Mouse (Mus musculus): ENCODE measurements at regions not wholly inside any gene's neighbourhood (a gene's known extent, or its start where the extent isn't known, plus 50 kb on each side); places are given as distances from the start of the nearest gene placed in this dataset.

DNA sequence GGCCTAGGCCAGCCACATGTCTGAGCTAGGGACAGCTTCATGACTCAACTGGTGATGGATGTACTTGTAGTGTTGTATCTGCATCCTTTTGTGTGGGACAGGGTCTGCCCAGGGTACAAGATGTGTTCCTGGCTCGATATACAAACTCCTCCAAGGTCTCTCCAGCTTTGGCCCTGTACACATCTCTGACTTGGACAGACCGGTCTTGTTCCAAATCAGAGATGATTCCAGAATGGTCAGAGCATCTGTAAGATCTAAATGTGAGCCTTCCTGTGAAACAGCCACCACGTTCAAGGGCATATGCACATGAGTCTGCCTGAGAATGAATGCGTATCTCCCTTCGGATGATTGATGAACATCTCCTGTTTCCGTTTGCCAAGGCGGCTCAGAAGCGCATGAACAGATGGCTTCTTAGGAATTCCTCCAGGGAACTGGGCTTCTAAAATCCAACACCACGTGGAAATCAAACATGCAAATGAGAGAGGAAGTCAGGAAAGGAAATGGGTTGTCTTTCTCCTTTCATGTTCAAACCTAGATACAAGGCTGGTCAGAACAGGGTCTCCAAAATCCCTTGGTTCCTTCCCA lies 172.7 kb upstream of the Fstl4 start:
- H3K9me3 ChIP-seq (replicated peaks), result no peaks in the 10 kb centered on the region; the same call in 1 of the 2 replicates

DNA sequence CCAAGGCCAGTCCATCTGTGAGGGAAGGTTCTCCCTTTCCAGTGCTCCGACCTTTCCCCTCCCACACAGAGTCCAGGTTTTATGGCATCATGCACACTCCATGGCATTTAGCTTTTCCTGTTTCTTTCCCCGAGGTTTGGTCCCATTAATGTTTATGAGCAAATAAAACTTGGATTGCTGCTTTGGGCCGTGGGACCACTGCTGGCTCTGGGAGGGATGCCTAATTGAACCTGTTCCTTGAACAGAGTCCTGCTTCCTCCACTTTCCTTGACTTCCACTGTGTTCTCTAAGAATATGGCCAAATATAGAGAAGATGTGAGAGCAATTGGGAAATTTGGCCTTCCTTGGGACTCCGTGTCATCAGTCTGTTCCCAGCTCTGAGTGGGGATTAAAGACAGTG lies 170.3 kb upstream of the Fstl4 start:
- Histone ChIP-seq H3K4me3 (no peak overlapping the region), H3K4me1 (no peaks in the 10 kb centered on the region), H3K4me2 (no peak overlapping the region), H3K9ac (no peak overlapping the region), H3K27me3 (replicated peaks) (no peaks in the 10 kb centered on the region), H3K36me3 (no peaks in the 10 kb centered on the region), H3K9me3 (replicated peaks) (no peaks in the 10 kb centered on the region; the same call in 1 of the 2 replicates), H3K27ac (no peak overlapping the region)
- no peak for ATAC-seq
- 59% methylated on average over 4 of the region's 4 CpGs for WGBS (ENCODE audit: insufficient replicate concordance)

More for the DNA sequence above, 172.7 kb upstream of the Fstl4 start:
- 58% methylated on average over 9 of the region's 9 CpGs for WGBS (ENCODE audit: insufficient replicate concordance)
- no peaks in the 10 kb centered on the region for H3K27me3 ChIP-seq (replicated peaks)
- no peak overlapping the region for H3K27ac ChIP-seq
- ATAC-seq, result no peak
- H3K36me3 ChIP-seq, result no peaks in the 10 kb centered on the region
- H3K4me2 ChIP-seq, result no peak overlapping the region
- no peaks in the 10 kb centered on the region for H3K4me1 ChIP-seq
- no peak overlapping the region for H3K4me3 ChIP-seq
- no peak overlapping the region for H3K9ac ChIP-seq

DNA sequence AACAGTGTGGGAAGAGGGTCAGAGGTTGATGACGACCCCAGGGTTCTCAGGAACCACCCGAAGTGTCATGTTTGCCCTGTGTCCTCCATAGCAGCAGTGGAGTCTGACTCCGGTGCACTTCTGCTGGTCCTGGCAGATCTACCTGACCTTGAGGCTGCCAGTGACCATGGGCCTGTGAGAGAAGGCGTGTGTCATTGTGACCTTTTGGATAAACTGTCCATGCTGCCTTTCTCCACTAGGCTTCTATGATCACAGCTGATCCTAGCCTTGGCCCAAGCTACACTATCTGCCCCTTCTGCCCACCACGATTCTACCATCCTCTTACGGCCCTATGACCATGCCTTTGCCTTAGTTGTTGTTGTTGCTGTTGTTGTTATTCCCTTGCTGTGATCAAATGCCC lies 163.2 kb upstream of the Fstl4 start:
- no peak for ATAC-seq
- H3K4me3 ChIP-seq, result no peak overlapping the region
- H3K9me3 ChIP-seq (replicated peaks), result no peaks in the 10 kb centered on the region
- 55% methylated on average over 6 of the region's 6 CpGs for WGBS (ENCODE audit: insufficient replicate concordance)
- H3K4me1 ChIP-seq, result no peaks in the 10 kb centered on the region
- H3K4me2 ChIP-seq, result no peak overlapping the region
- no peak overlapping the region for H3K9ac ChIP-seq
- no peak overlapping the region for H3K27ac ChIP-seq
- H3K27me3 ChIP-seq (replicated peaks), result no peaks in the 10 kb centered on the region
- H3K36me3 ChIP-seq, result no peaks in the 10 kb centered on the region

DNA sequence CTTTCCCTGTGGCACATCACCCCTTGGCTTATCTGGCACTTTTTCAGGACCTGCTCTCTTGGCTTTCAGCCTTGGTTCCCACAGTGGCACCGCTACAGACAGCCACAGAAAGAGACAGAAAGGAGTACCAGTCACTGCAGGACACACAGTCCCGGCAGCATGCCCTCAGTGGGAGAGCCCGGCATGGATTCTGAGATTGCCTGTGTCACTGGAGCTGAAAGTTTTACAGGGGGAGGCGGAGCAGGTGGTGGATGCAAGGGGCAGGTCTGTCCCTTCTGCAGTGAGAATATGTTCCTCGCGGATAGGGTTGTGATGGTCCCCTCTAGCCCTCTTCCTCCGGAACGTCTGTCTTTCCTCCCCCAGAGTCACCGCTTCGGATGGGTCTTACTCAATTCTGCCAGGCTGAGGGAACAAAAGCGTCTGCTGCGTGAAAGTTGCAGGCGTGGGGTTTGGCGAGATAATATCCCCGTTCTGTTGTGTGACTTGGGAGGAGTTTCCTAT lies 162.3 kb upstream of the Fstl4 start:
- no peak for ATAC-seq
- Histone ChIP-seq H3K4me3 (no peak overlapping the region), H3K9me3 (replicated peaks) (no peaks in the 10 kb centered on the region), H3K27ac (no peak overlapping the region), H3K4me1 (no peaks in the 10 kb centered on the region), H3K4me2 (no peak overlapping the region), H3K9ac (no peak overlapping the region), H3K36me3 (no peaks in the 10 kb centered on the region), H3K27me3 (replicated peaks) (no peaks in the 10 kb centered on the region)
- WGBS (ENCODE audit: insufficient replicate concordance), result 64% methylated on average over 15 of the region's 15 CpGs

DNA sequence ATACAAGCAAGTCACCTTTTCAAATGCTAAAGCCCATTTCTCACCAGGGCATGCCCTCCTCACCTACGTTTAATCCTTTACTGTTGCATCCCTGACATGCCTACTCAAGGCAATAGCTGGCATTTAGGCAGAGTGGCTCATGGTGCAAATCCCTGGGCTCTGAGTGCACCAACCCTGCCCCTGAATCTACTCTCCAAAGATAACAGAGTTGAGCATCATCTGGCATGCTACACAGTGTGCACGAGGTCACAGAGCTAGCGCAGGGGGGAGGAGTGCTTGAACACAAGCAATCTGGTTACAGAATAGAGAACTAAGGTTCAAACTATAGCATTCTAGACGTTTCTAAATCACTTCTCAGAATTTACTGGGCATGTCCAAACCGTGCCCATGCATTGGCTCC lies 161.6 kb upstream of the Fstl4 start:
- no peaks in the 10 kb centered on the region for H3K4me1 ChIP-seq
- H3K4me3 ChIP-seq, result no peak overlapping the region
- no peak overlapping the region for H3K4me2 ChIP-seq
- H3K36me3 ChIP-seq, result no peaks in the 10 kb centered on the region
- no peak overlapping the region for H3K27ac ChIP-seq
- 60% methylated on average over 5 of the region's 5 CpGs for WGBS (ENCODE audit: insufficient replicate concordance)
- H3K9me3 ChIP-seq (replicated peaks), result no peaks in the 10 kb centered on the region
- ATAC-seq, result no peak
- H3K9ac ChIP-seq, result no peak overlapping the region
- no peaks in the 10 kb centered on the region for H3K27me3 ChIP-seq (replicated peaks)

DNA sequence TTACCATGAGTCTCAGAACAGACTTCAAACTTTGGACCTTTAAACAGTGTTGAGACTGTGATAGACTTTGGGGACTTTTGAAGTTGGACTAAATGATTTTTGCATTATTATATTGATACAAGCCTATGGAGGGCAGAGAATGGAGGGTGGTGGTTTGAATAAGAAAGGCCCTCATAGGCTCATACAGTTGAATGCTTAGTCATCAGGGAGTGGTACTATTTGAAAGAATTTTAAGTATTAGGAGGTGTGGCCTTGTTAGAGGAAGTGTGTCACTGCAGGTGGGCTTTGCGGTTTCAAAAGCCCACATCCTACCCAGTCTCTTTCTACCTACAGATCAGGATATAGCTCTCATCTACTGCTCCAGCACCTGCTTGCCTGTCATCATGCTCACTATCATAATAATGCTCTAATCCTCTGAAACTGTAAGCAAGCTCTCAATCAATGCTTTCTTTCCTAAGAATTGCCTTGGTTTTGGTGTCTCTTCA lies 153.7 kb upstream of the Fstl4 start:
- Histone ChIP-seq H3K4me1 (no peaks in the 10 kb centered on the region), H3K9ac (no peak overlapping the region), H3K27me3 (replicated peaks) (no peaks in the 10 kb centered on the region), H3K4me3 (no peak overlapping the region), H3K27ac (no peak overlapping the region), H3K4me2 (no peak overlapping the region), H3K36me3 (no peaks in the 10 kb centered on the region), H3K9me3 (replicated peaks) (0 out of 2 replicates have a peak, but pooled peaks cover 3% of the 10 kb centered on the region)
- ATAC-seq, result no peak
- WGBS (ENCODE audit: insufficient replicate concordance), result 81% methylated on average over 1 of the region's 1 CpGs

DNA sequence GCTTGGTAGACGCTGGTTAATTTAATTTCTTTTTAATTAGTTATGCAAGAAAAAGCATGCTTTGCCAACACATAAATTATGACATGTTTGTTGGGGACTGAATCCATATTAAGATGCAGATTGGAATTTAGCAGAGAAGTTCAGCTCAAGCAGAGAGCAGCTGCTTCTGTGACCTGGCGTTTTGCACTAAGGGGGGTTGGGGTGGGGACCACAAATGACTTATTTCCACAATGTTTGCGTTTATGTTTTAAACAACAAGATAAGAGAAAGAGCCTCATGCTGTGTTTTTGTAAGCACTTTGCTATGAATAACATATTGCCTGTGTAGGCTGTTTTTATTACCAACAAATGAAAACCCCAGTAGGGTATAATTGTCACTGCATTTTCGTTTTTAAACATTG lies 148.8 kb upstream of the Fstl4 start:
- Histone ChIP-seq H3K4me1 (no peaks in the 10 kb centered on the region), H3K27ac (no peak overlapping the region), H3K4me2 (no peak overlapping the region), H3K27me3 (replicated peaks) (no peaks in the 10 kb centered on the region), H3K9me3 (replicated peaks) (no peaks in the 10 kb centered on the region), H3K9ac (no peak overlapping the region), H3K4me3 (no peak overlapping the region), H3K36me3 (no peaks in the 10 kb centered on the region)
- ATAC-seq, result no peak
- WGBS (ENCODE audit: insufficient replicate concordance), result 54% methylated on average over 4 of the region's 4 CpGs

DNA sequence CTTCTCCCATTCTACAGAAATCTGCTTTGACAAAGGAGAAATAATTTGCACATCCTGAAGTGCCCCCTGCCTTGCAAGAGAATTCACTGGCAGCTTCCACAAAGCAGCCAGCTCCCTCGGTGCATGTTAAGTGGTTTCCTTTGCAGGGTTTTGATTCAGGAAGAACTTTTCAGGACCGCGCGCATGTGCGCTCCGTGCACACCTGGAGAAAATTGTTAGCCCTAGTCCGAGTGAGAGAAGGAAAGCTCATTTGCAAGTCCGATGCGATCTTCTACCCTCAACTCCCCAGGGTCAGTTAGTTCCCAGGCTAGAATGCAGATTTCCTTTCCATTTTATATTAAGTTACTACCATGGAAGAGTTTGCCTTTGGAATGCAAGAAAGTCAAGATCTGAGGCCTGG lies 145.8 kb upstream of the Fstl4 start:
- Histone ChIP-seq H3K9me3 (replicated peaks) (no peaks in the 10 kb centered on the region), H3K27me3 (replicated peaks) (no peaks in the 10 kb centered on the region), H3K4me1 (no peaks in the 10 kb centered on the region), H3K27ac (no peak overlapping the region), H3K4me3 (no peak overlapping the region), H3K36me3 (no peaks in the 10 kb centered on the region), H3K9ac (no peak overlapping the region), H3K4me2 (no peak overlapping the region)
- no peak for ATAC-seq
- WGBS (ENCODE audit: insufficient replicate concordance), result 57% methylated on average over 9 of the region's 9 CpGs

DNA sequence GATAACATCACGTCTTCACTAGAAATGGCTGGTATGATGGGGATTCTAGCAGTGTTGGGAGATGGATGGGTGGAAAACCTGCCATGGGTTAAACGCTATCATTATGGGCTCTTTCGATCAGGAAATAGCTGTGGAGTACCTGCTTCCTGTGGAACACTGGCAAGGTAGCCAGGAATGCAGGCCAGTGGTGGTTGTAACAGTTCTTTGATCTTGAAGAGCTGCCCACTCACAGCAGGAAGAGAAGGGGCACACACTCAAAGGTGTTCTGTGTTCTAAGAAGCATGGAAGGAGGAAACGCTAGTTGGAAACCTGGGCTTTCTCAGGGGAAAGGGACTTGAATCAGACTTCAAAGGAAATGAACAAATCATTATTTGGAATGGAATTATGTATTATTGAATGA lies 141.6 kb upstream of the Fstl4 start:
- Histone ChIP-seq H3K4me1 (no peaks in the 10 kb centered on the region), H3K4me2 (no peak overlapping the region), H3K4me3 (no peak overlapping the region), H3K27ac (no peak overlapping the region), H3K27me3 (replicated peaks) (no peaks in the 10 kb centered on the region), H3K9ac (no peak overlapping the region), H3K36me3 (no peaks in the 10 kb centered on the region), H3K9me3 (replicated peaks) (no peaks in the 10 kb centered on the region)
- ATAC-seq, result no peak
- 49% methylated on average over 4 of the region's 4 CpGs for WGBS (ENCODE audit: insufficient replicate concordance)

DNA sequence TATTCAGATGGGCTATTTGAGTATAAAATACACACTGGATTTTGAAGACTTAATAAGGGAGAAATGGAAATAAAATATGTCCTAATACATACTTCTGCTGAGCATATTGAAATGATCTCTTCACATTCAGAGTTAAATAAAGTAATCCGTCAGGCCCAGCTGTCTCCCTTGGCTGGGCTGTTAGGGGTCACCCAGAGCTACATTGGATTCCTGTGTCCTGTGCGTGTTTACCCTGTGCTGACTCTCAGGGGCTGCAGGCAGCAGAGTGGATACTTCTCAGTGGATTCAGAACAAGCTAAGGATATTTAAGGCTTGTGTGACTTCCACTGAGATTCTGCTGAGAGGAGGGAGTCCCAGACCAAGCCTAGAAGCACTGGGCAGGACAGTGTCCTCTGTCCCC lies 135.6 kb upstream of the Fstl4 start:
- no peak for ATAC-seq
- WGBS (ENCODE audit: insufficient replicate concordance), result 76% methylated on average over 2 of the region's 2 CpGs
- Histone ChIP-seq H3K4me2 (no peak overlapping the region), H3K4me3 (no peak overlapping the region), H3K36me3 (no peaks in the 10 kb centered on the region), H3K27ac (no peak overlapping the region), H3K9ac (no peak overlapping the region), H3K27me3 (replicated peaks) (no peaks in the 10 kb centered on the region), H3K4me1 (no peaks in the 10 kb centered on the region), H3K9me3 (replicated peaks) (no peaks in the 10 kb centered on the region)

DNA sequence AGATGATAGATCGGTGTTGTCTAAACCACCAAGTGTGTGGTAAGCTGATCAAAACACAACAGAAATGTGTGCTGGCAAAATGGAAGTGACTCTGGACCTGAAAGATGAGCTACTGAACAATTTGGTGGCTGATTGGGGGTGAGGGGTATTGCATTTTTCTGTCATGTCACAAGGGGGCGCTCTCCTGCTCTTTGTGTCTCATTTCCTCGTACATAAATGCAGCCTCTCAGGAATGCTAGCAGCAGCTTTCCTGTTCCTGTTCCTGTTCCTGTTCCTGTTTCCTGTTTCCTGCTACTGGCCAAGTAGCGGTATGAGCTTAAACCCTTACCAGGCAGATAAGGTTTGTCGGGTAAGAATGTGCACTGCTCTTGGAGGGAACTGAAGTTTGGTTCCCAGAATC lies 134.7 kb upstream of the Fstl4 start:
- no peak overlapping the region for H3K4me3 ChIP-seq
- no peak overlapping the region for H3K9ac ChIP-seq
- ATAC-seq, result no peak
- no peaks in the 10 kb centered on the region for H3K27me3 ChIP-seq (replicated peaks)
- H3K36me3 ChIP-seq, result no peaks in the 10 kb centered on the region
- no peak overlapping the region for H3K4me2 ChIP-seq
- H3K27ac ChIP-seq, result no peak overlapping the region
- H3K9me3 ChIP-seq (replicated peaks), result no peaks in the 10 kb centered on the region
- no peaks in the 10 kb centered on the region for H3K4me1 ChIP-seq
- WGBS (ENCODE audit: insufficient replicate concordance), result 22% methylated on average over 5 of the region's 5 CpGs

DNA sequence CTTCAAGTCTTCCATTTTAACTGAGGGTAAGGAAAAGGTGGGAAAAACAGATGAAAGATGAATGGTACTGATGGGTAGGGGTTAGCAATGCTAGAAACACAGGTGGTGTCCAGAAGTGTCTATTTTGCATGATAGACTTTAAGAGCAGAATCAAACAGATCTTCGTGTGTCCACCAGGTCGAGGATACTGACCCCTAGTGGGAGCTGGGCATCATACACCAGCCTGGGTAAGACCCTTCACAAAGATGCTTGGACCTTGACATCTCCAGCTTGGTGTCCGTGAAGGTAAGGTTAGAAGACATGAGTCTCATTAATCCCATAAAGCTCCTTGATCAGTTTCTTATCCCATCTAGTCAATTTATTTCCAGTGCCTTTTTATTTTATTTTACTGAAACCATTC lies 132.9 kb upstream of the Fstl4 start:
- 33% methylated on average over 3 of the region's 3 CpGs for WGBS (ENCODE audit: insufficient replicate concordance)
- H3K4me1 ChIP-seq, result no peaks in the 10 kb centered on the region
- no peaks in the 10 kb centered on the region for H3K36me3 ChIP-seq
- no peaks in the 10 kb centered on the region for H3K9me3 ChIP-seq (replicated peaks)
- H3K27me3 ChIP-seq (replicated peaks), result no peaks in the 10 kb centered on the region
- no peak overlapping the region for H3K9ac ChIP-seq
- no peak overlapping the region for H3K4me2 ChIP-seq
- no peak overlapping the region for H3K27ac ChIP-seq
- no peak for ATAC-seq
- H3K4me3 ChIP-seq, result no peak overlapping the region

DNA sequence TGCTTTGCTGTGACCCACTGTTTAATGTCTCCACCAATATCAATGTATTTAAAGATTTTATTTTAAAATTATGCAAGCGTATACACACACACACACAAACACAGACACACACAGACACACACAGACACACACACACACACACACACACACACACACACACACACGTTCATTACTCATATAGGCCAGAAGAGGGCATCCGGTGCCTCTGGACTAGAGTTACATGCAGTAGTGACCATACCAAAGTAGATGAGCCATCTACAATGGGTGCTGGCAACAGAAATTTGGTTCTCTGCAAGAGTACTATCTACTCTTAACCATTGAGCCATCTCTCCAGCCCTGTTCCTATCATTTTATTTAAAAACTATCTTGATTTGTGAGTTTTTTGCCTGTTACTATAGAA lies 130.2 kb upstream of the Fstl4 start:
- Histone ChIP-seq H3K4me3 (no peak overlapping the region), H3K4me2 (no peak overlapping the region), H3K27me3 (replicated peaks) (no peaks in the 10 kb centered on the region), H3K4me1 (no peaks in the 10 kb centered on the region), H3K9ac (no peak overlapping the region), H3K9me3 (replicated peaks) (no peaks in the 10 kb centered on the region), H3K36me3 (no peaks in the 10 kb centered on the region), H3K27ac (no peak overlapping the region)
- 48% methylated on average over 3 of the region's 3 CpGs for WGBS (ENCODE audit: insufficient replicate concordance)
- ATAC-seq, result no peak
